Mouse (Mus musculus): ENCODE results near the gene Adora2a. TPM values are rescaled to one million over a fixed set of nuclear protein-coding genes. Genes with fewer than 3 reads are reported as not detected.
A peak's percentile ranks its signal among the peaks of the same experiment; 100 is the strongest.

Adora2a gene
- polyA plus RNA-seq, 1 experiment from 2014 or later, result 3.8 TPM

DNA sequence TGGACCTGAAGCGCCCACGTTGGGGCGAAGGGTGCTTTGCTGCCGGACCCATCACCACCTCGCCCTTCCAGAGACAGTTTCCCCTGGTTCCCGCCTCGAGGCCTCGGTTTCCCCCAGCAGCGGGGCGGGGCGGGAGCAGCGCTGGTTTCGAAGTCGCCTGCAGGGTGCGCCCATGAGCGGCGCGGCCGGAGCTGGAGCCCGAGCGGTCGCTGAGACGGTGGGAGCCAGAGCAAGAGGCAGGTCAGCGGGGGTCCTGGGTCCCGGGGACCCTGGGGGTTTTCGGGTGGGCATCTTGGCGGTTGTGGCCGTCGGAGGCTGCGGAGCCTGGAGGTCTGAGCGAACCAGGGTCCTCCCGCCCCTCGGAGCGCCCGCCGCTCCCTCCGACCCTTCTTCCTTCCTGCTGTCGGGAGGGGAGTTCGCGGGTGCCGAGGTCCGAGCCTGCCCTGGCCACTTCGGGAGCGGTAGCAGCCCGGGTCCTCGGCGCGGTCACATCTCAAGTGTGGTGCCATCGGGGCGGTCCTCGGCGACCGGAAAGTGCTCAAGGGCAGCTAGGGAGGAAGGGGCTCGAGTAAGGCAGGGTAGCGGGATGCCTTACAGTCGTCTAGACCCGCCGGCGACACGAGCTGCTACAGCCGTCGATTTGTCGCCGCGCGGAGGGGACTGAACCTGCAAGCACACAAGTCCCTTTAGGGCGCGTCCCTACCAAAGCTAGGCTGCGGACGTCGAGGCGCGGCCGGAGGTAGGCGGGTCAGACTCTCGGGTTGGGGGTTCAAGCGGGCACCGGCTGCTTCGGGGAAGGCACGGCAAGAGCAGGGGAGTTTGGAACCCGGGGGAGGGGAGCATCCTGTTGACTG, 458 bp downstream of the Adora2a start:
- Histone ChIP-seq H3K4me3 (ENCODE audit: low read depth, low read length) (peak overlapping the region; percentile 36), H3K4me2 (ENCODE audit: low read length) (peak overlapping the region; percentile 54), H3K36me3 (ENCODE audit: control insufficient read depth, insufficient read depth, low read length) (peaks cover 3% of the 10 kb centered on the region; the same call in 1 of the 2 replicates), H3K9ac (ENCODE audit: low read depth, low read length) (peak overlapping the region; percentile 22; the same call in 1 of the 2 replicates), H3K4me1 (ENCODE audit: control insufficient read depth, insufficient read depth, low read length) (peaks cover 6% of the 10 kb centered on the region), H3K27me3 (ENCODE audit: control insufficient read depth, insufficient read depth, low read depth, low read length) (peaks cover 19% of the 10 kb centered on the region), H3K27ac (ENCODE audit: low read length) (peak overlapping the region; percentile 20; the same call in 1 of the 2 replicates), H3K9me3 (replicated peaks; ENCODE audit: control insufficient read depth, low read length, poor library complexity, severe bottlenecking) (no peaks in the 10 kb centered on the region)
- under 1% methylated on average over 69 of the region's 81 CpGs for WGBS
- peak; percentile 55 for ATAC-seq

DNA sequence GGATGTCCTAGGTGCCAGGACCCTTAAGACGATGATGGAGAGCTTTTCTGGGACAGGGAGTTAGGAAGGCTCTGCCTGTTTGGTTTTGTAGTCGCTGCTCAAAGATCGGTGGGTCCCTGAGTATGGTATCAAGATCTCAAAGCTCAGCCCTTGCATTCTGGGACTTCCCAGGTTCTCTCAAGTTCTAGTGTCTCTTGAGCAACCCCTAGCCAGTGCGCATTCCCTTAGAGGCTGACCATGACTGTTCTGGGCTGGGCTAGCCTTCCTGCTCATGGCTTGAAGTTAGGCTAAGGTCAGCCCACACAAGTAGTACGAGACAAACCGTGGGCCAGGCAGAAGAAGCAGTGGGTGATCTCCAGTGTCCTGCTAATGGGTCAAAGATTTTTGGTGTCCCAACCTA, 1.5 kb downstream of the Adora2a start:
- no peak for ATAC-seq
- peaks cover 19% of the 10 kb centered on the region for H3K27me3 ChIP-seq (ENCODE audit: control insufficient read depth, insufficient read depth, low read depth, low read length)
- H3K9me3 ChIP-seq (replicated peaks; ENCODE audit: control insufficient read depth, low read length, poor library complexity, severe bottlenecking), result no peaks in the 10 kb centered on the region
- H3K9ac ChIP-seq (ENCODE audit: low read depth, low read length), result no peak overlapping the region
- WGBS, result 85% methylated on average over 6 of the region's 6 CpGs
- peak overlapping the region; percentile 54; the same call in 1 of the 2 replicates for H3K4me2 ChIP-seq (ENCODE audit: low read length)
- peak overlapping the region; percentile 8; the same call in 1 of the 2 replicates for H3K4me3 ChIP-seq (ENCODE audit: low read depth, low read length)
- H3K4me1 ChIP-seq (ENCODE audit: control insufficient read depth, insufficient read depth, low read length), result peaks cover 6% of the 10 kb centered on the region
- H3K36me3 ChIP-seq (ENCODE audit: control insufficient read depth, insufficient read depth, low read length), result no peaks in the 10 kb centered on the region
- H3K27ac ChIP-seq (ENCODE audit: low read length), result no peak overlapping the region

DNA sequence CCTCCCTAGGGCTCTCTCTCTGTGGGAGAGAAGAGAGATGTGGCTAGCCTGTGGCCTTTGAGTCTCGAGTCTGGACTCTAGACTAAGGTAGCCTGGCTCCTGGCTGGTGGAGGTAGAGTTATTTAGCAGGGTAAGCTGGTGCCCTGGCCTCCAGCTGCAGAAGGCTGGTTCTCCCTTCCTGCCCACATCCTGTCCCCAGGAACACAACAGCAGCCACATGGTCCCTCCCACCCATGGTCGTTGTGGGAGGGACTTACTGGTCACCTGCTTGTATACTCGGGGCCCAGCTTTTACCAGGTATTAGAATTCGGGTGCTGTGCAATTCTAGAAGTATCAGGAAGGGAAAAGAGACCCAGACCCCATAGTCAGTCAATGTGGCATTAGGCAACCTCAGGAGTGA, 3.6 kb downstream of the Adora2a start:
- Histone ChIP-seq H3K4me3 (ENCODE audit: low read depth, low read length) (no peak overlapping the region), H3K36me3 (ENCODE audit: control insufficient read depth, insufficient read depth, low read length) (no peaks in the 10 kb centered on the region), H3K9ac (ENCODE audit: low read depth, low read length) (no peak overlapping the region), H3K27me3 (ENCODE audit: control insufficient read depth, insufficient read depth, low read depth, low read length) (peaks cover 19% of the 10 kb centered on the region), H3K9me3 (replicated peaks; ENCODE audit: control insufficient read depth, low read length, poor library complexity, severe bottlenecking) (no peaks in the 10 kb centered on the region), H3K4me1 (ENCODE audit: control insufficient read depth, insufficient read depth, low read length) (peaks cover 6% of the 10 kb centered on the region), H3K27ac (ENCODE audit: low read length) (no peak overlapping the region), H3K4me2 (ENCODE audit: low read length) (no peak overlapping the region)
- 65% methylated on average over 4 of the region's 4 CpGs for WGBS
- ATAC-seq, result no peak

DNA sequence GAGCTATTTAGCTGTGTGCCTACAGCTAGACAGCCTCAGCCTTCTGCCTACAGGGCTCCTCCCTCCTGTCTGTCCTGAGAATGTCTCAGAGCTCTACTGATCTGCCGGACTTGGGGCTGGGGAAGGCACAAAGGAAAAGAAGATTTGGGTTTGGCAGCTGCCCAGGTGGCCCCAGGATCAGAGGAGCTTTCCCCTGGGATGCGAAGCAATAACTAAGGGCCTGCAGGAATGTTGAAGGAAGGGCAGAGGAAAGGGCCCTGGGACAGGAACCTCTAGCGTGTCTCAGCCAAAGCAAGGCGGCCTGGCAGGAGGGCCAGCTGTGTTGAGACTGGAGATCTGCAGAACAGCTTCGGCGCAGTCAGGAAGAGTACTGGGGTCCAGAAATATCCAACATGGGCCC, 6.3 kb downstream of the Adora2a start:
- Histone ChIP-seq H3K27me3 (ENCODE audit: control insufficient read depth, insufficient read depth, low read depth, low read length) (peaks cover 11% of the 10 kb centered on the region), H3K27ac (ENCODE audit: low read length) (no peak overlapping the region), H3K4me2 (ENCODE audit: low read length) (no peak overlapping the region), H3K4me1 (ENCODE audit: control insufficient read depth, insufficient read depth, low read length) (no peaks in the 10 kb centered on the region), H3K36me3 (ENCODE audit: control insufficient read depth, insufficient read depth, low read length) (no peaks in the 10 kb centered on the region), H3K9ac (ENCODE audit: low read depth, low read length) (no peak overlapping the region), H3K4me3 (ENCODE audit: low read depth, low read length) (no peak overlapping the region), H3K9me3 (replicated peaks; ENCODE audit: control insufficient read depth, low read length, poor library complexity, severe bottlenecking) (no peaks in the 10 kb centered on the region)
- no peak for ATAC-seq
- WGBS, result 54% methylated on average over 6 of the region's 6 CpGs

DNA sequence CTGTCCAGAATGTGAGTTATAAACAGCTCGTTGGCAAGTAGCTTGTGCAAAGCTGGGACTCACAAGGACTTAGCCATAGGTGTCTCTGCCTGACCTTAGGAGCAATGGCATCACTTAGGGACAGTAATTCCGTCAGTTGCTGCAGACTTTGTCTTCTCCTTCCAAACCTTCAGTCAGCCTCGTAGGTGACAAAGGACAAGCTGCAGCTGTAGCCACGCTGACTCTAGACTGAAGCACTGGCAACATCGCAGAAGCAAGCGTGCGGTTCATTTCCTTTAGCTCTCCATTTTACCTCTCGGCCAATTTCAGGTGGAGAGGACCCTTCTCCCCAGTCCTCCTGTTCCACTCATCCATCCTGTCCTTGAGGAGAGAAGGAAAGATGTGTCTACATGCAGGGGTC, 7.3 kb downstream of the Adora2a start:
- H3K36me3 ChIP-seq (ENCODE audit: control insufficient read depth, insufficient read depth, low read length), result no peaks in the 10 kb centered on the region
- no peaks in the 10 kb centered on the region for H3K9me3 ChIP-seq (replicated peaks; ENCODE audit: control insufficient read depth, low read length, poor library complexity, severe bottlenecking)
- no peak for ATAC-seq
- H3K27me3 ChIP-seq (ENCODE audit: control insufficient read depth, insufficient read depth, low read depth, low read length), result peaks cover under 1% of the 10 kb centered on the region; the same call in 1 of the 2 replicates
- H3K4me2 ChIP-seq (ENCODE audit: low read length), result no peak overlapping the region
- H3K9ac ChIP-seq (ENCODE audit: low read depth, low read length), result no peak overlapping the region
- H3K27ac ChIP-seq (ENCODE audit: low read length), result no peak overlapping the region
- H3K4me1 ChIP-seq (ENCODE audit: control insufficient read depth, insufficient read depth, low read length), result no peaks in the 10 kb centered on the region
- H3K4me3 ChIP-seq (ENCODE audit: low read depth, low read length), result no peak overlapping the region
- WGBS, result 88% methylated on average over 8 of the region's 8 CpGs

DNA sequence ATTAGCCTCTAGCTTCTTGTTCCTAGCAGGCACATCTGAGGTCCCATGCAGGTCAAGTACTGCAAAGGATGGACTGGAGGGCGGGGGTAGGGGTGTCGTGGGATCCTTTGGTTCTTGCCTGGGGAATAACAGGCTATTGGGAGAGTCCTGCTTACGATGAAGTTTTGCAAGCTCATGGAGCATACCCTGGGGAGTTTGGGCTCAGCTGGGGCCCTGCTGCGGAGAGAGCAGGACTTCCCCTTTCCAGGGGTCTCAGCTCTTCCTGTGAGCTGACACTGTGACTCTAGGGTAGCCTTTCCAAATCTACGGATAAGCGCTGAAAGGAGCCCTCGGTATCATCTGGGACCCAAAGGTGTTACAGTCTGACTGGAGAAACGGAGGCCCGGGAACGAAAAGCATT, 7.7 kb downstream of the Adora2a start:
- Histone ChIP-seq H3K27me3 (ENCODE audit: control insufficient read depth, insufficient read depth, low read depth, low read length) (no peaks in the 10 kb centered on the region), H3K4me1 (ENCODE audit: control insufficient read depth, insufficient read depth, low read length) (no peaks in the 10 kb centered on the region), H3K4me2 (ENCODE audit: low read length) (no peak overlapping the region), H3K4me3 (ENCODE audit: low read depth, low read length) (no peak overlapping the region), H3K27ac (ENCODE audit: low read length) (no peak overlapping the region), H3K9me3 (replicated peaks; ENCODE audit: control insufficient read depth, low read length, poor library complexity, severe bottlenecking) (no peaks in the 10 kb centered on the region), H3K9ac (ENCODE audit: low read depth, low read length) (no peak overlapping the region), H3K36me3 (ENCODE audit: control insufficient read depth, insufficient read depth, low read length) (no peaks in the 10 kb centered on the region)
- ATAC-seq, result no peak
- WGBS, result 76% methylated on average over 10 of the region's 10 CpGs

DNA sequence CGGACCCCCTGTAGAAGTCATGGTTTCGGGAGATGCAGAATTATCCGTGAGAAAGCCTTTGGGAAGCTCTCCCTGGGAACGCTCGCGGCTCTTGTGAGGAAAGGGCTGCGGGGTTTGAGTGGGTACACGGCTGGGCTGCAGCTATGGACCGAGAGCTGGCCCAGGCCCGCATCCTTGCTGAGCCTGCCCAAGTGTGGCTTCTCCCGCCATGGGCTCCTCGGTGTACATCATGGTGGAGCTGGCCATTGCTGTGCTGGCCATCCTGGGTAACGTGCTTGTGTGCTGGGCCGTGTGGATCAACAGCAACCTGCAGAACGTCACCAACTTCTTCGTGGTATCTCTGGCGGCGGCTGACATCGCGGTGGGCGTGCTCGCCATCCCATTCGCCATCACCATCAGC, 9.1 kb downstream of the Adora2a start:
- no peak for ATAC-seq
- no peaks in the 10 kb centered on the region for H3K27me3 ChIP-seq (ENCODE audit: control insufficient read depth, insufficient read depth, low read depth, low read length)

DNA sequence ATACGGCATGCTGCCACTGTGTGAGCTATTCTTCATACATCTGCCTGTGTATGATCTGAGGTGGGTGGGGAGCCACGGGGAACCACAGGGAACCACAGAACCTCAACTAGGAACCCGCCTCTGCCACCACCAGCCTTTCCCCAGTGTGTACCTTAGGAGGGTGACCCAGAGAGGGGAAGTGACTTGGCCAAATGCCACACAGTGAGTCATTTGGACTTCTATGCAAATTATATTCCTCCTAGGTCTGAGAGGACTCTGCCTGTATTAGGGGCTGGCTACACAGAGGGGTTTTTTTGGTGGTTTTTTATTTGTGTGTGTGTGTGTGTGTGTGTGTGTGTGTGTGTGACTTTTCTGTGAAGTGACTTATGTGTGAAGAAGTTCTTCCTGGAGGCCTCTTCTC, 9.9 kb downstream of the Adora2a start:
- no peak overlapping the region for H3K4me3 ChIP-seq (ENCODE audit: low read depth, low read length)
- H3K9me3 ChIP-seq (replicated peaks; ENCODE audit: control insufficient read depth, low read length, poor library complexity, severe bottlenecking), result no peaks in the 10 kb centered on the region
- WGBS, result 84% methylated on average over 3 of the region's 3 CpGs
- no peaks in the 10 kb centered on the region for H3K4me1 ChIP-seq (ENCODE audit: control insufficient read depth, insufficient read depth, low read length)
- no peaks in the 10 kb centered on the region for H3K36me3 ChIP-seq (ENCODE audit: control insufficient read depth, insufficient read depth, low read length)
- no peak for ATAC-seq
- H3K4me2 ChIP-seq (ENCODE audit: low read length), result no peak overlapping the region
- no peaks in the 10 kb centered on the region for H3K27me3 ChIP-seq (ENCODE audit: control insufficient read depth, insufficient read depth, low read depth, low read length)
- no peak overlapping the region for H3K27ac ChIP-seq (ENCODE audit: low read length)
- no peak overlapping the region for H3K9ac ChIP-seq (ENCODE audit: low read depth, low read length)

More for the DNA sequence above, 9.1 kb downstream of the Adora2a start:
- H3K36me3 ChIP-seq (ENCODE audit: control insufficient read depth, insufficient read depth, low read length), result no peaks in the 10 kb centered on the region
- H3K4me2 ChIP-seq (ENCODE audit: low read length), result no peak overlapping the region
- no peak overlapping the region for H3K27ac ChIP-seq (ENCODE audit: low read length)
- WGBS, result 97% methylated on average over 23 of the region's 23 CpGs
- H3K4me1 ChIP-seq (ENCODE audit: control insufficient read depth, insufficient read depth, low read length), result no peaks in the 10 kb centered on the region
- no peak overlapping the region for H3K9ac ChIP-seq (ENCODE audit: low read depth, low read length)
- no peak overlapping the region for H3K4me3 ChIP-seq (ENCODE audit: low read depth, low read length)
- H3K9me3 ChIP-seq (replicated peaks; ENCODE audit: control insufficient read depth, low read length, poor library complexity, severe bottlenecking), result no peaks in the 10 kb centered on the region

DNA sequence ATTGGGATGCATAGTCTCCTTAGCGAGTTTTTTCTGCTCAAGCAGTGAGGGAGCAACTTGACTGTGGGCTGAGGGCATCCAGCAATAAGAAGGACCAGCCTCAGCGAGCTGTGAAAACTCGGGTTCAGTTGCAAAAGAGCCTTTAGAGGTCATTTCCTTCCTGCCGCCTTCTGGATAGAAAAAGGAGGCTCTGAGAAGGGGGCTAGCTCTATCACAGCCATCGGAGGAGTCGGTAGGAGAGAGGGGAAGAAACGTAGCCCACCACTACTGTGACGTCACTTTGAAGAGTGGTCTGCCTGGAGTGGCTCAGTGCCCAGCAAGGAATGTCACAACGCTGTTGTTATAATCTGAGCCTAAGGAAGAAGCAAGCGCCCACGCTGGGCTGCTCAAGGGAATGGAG, 10.4 kb downstream of the Adora2a start:
- Histone ChIP-seq H3K4me2 (ENCODE audit: low read length) (no peak overlapping the region), H3K9ac (ENCODE audit: low read depth, low read length) (no peak overlapping the region), H3K4me1 (ENCODE audit: control insufficient read depth, insufficient read depth, low read length) (no peaks in the 10 kb centered on the region), H3K36me3 (ENCODE audit: control insufficient read depth, insufficient read depth, low read length) (no peaks in the 10 kb centered on the region), H3K27me3 (ENCODE audit: control insufficient read depth, insufficient read depth, low read depth, low read length) (no peaks in the 10 kb centered on the region), H3K27ac (ENCODE audit: low read length) (no peak overlapping the region), H3K9me3 (replicated peaks; ENCODE audit: control insufficient read depth, low read length, poor library complexity, severe bottlenecking) (no peaks in the 10 kb centered on the region), H3K4me3 (ENCODE audit: low read depth, low read length) (no peak overlapping the region)
- 79% methylated on average over 11 of the region's 11 CpGs for WGBS
- no peak for ATAC-seq

Measured in midbrain, embryonic 16.5 days (tissue).